Mouse (Mus musculus): Measurements from ENCODE around the gene Ctnnbl1.

Gene Ctnnbl1

DNA sequence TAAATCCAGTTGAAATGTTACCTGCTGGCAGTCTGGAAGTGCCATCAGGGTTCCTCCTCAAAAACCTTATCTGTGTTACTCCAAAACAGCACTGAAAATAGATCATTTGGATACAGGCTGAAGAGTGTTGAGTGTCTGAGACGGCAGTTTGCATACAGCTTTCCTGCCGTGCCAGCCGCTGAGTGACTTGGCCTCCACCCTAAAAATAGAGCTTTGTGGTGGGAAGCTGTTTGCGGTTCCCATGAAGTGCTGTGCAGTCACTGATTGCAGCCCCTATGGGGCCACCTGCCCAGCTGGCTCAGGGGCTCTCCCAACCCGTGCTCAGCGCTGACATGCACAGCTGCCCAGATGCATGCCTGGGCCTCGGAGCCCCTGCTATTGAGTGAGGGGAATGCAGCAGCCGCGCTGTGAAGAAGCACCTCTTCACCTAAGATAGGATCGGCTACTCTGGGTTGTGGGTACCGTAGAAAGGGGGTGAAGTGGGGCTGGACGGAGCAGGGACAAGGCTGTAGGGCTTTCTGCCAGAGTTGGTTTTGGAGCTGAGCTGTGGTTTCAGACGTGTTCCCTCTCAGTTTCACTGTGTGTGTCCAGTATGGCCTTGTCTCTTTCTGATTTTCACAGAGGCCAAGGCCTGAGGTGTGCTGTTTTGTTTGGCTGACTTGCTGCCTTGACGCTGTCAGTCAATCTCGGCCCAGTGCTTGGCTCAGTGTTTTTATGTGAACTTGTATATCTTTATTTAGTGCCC, 81.5 kb downstream of the Ctnnbl1 start:
- in situ Hi-C loops (cut with MboI, MseI): no loop called here

GRCm38 (mm10) chr2:157819401-157819800, 82.2 kb downstream of the Ctnnbl1 start:
- in situ Hi-C loops (cut with MboI, MseI): no loop called here

GRCm38 (mm10) chr2:157821259-157821658, 84.1 kb downstream of the Ctnnbl1 start:
- in situ Hi-C loops (cut with MboI, MseI): no loop called here

- in situ Hi-C loops (cut with MboI, MseI): no loop called here
Observed at GRCm38 (mm10) chr2:157823456-157823855, 86.3 kb downstream of the Ctnnbl1 start.

DNA sequence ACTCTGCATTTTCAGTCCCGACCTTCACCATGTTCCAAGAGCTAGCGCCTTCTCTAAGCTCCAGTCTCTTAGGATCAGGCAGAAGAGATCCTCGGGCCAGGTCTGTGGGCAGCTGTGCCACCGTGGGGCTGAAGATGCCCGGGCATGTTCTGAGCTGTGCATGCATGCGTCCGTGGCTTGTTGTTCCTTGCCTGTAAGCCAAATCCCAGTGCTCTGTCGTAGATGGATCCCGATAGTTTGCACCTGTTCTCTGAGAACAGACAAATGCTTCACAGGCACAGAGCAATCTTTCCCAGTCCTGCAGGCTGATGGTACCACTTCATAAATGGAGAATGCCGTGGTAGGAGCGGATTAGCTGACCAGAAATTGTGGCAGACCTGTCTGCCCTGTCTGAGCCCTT, 87.0 kb downstream of the Ctnnbl1 start:
- in situ Hi-C loops (cut with MboI, MseI): no loop called here

GRCm38 (mm10) chr2:157830101-157830500, 92.9 kb downstream of the Ctnnbl1 start:
- in situ Hi-C loops (cut with MboI, MseI): no loop called here

GRCm38 (mm10) chr2:157830620-157831354, 93.6 kb downstream of the Ctnnbl1 start:
- in situ Hi-C loops (cut with MboI, MseI): no loop called here

- in situ Hi-C loops (cut with MboI, MseI): no loop called here
Observed at GRCm38 (mm10) chr2:157837050-157837449, 99.8 kb downstream of the Ctnnbl1 start.

- in situ Hi-C loops (cut with MboI, MseI): no loop called here
Observed at GRCm38 (mm10) chr2:157838206-157838923, 101.2 kb downstream of the Ctnnbl1 start.

GRCm38 (mm10) chr2:157840641-157841078, 103.5 kb downstream of the Ctnnbl1 start:
- in situ Hi-C loops (cut with MboI, MseI): no loop called here

GRCm38 (mm10) chr2:157841121-157841520, 103.9 kb downstream of the Ctnnbl1 start:
- in situ Hi-C loops (cut with MboI, MseI): no loop called here

- in situ Hi-C loops (cut with MboI, MseI): no loop called here
Observed at GRCm38 (mm10) chr2:157844746-157845145, 107.5 kb downstream of the Ctnnbl1 start.

DNA sequence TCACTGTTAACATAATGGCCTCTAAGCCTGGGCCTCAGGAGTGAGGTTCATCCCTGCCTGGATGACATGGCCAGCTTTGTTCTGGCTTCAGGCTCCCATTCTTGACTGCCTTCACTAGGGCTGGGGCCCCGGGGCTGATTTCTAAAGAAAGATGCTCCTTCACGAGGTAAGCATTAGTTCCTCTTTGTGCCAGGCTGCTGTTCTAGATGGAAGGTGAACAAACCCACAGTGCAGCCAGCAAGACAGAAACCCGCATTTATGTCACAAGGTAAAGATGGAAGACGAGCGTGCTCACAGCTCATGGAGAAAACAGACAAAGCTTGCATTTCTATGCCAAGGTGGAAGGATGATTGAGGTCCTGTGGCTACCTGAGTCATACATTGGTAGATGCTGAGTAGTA, 108.6 kb downstream of the Ctnnbl1 start:
- in situ Hi-C loops (cut with MboI, MseI): no loop called here

GRCm38 (mm10) chr2:157853135-157853534, 115.9 kb downstream of the Ctnnbl1 start:
- in situ Hi-C loops (cut with MboI, MseI): no loop called here

GRCm38 (mm10) chr2:157855814-157856213, 118.6 kb downstream of the Ctnnbl1 start:
- in situ Hi-C loops (cut with MboI, MseI): no loop called here

- in situ Hi-C loops (cut with MboI, MseI): no loop called here
Observed at GRCm38 (mm10) chr2:157857496-157857895, 120.3 kb downstream of the Ctnnbl1 start.

DNA sequence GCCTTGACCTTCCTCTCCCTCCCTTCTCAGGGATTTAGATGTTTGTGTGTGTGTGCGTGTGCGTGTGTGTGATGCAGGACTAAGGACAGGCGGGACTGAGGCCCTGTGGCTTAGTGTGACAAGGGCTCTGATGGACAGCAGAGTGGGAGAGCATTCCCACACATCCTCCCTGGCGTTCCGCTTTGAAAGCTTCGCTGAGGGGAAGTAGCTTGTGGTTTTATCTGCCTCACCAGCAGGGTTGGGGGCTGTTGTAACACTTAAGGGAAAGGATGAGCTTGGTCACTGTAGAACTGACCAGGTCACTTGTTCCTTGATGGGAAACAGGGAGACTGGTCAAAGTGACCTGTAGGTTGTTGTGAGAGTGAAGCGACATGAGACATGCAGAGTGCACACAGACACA, 121.1 kb downstream of the Ctnnbl1 start:
- in situ Hi-C loops (cut with MboI, MseI): no loop called here

GRCm38 (mm10) chr2:157859046-157859701, 122.0 kb downstream of the Ctnnbl1 start:
- in situ Hi-C loops (cut with MboI, MseI): no loop called here

DNA sequence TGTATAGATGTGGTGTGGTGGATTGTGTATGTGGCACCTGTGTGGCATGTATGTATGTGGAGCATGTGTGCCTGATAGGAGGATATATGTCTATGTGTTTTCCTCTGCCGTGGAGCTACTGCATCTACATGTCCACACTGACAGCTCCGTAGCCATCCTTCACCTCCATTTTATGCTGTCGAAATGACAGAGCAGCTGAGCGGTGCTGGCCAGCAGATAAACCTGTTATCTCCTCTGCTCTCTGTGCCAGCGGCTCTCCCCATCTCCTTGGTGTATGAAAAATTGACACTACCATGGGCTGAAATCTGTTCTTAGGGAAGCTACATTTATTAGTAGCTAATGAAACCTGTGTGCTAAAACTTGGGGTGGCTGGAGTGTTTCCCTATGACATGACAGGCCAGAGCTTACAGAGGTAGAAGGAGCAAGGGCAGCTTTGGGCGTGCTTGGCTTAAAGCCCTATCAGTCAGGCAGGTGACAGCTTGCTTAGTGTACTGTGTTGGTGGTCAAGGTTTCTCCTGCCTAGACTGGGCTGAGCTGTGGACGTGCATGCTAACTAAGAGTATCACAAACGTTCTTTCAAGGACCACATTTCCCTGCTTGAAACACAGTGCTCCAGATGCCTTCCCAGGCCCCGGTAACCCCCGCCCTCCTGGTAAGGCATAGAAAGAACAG, 124.2 kb downstream of the Ctnnbl1 start:
- in situ Hi-C loops (cut with MboI, MseI): no loop called here

GRCm38 (mm10) chr2:157862306-157862705, 125.1 kb downstream of the Ctnnbl1 start:
- in situ Hi-C loops (cut with MboI, MseI): no loop called here

- in situ Hi-C loops (cut with MboI, MseI): no loop called here
Observed at GRCm38 (mm10) chr2:157867126-157867525, 129.9 kb downstream of the Ctnnbl1 start.

Measured in T-helper 2 cell (primary cell).